Mouse (Mus musculus) kidney, adult 2 months (tissue): ENCODE results near the gene Polr2f.

Experiments used
- CTCF ChIP-seq: fragments of 200-500 bp; conservative IDR thresholded peaks from 2 replicates; pipeline ENCODE4 v1.5.1; 2011; ENCODE audit warnings: low read depth, mild to moderate bottlenecking, control low read depth, low read length, moderate library complexity, mixed read lengths; ENCODE audit not compliant: insufficient read depth, insufficient read length
- POLR2A ChIP-seq: fragments of 200-500 bp; IDR thresholded peaks from one replicate; pipeline ENCODE4 v1.6.1; 2011; ENCODE audit warnings: low read depth, low read length, control low read depth

DNA sequence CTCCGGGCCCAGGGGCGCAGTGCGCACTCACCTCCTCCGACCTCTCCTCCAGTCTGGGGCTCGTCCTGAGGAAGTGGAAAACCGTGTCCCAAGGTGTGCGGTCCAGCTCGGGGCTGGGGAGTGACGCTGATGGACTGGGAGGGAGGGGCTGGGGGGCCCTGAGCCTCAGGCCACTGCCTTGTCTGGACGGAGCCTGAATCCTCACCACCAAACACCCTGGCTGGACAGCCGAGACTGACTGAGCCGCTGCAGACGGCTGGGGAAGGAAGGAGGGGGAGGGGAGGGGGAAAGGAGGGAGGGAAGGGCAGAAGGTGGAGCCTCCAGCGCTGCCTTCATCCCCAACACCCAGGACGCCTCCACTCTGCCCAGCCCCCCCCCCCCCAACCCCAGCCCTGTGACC, 23.4 kb downstream of the Polr2f start:
- TF ChIP-seq CTCF: no peak
- TF ChIP-seq POLR2A: no peak
